Mouse (Mus musculus) G1E (cell line): ENCODE results near the gene Fam45a.

Experiments
- CTCF ChIP-seq: IDR thresholded peaks from 2 replicates; pipeline ENCODE4 v1.5.1; 2012; ENCODE audit warnings: low read depth, low read length, inconsistent platforms, mixed read lengths
- GATA1 ChIP-seq: IDR thresholded peaks from 2 replicates; pipeline ENCODE4 v1.6.1; 2012; ENCODE audit warnings: borderline replicate concordance, low read length, inconsistent platforms, mixed read lengths
- GATA2 ChIP-seq: IDR thresholded peaks from 2 replicates; pipeline ENCODE4 v1.6.1; 2012; ENCODE audit warnings: low read depth, low read length, inconsistent platforms, borderline replicate concordance

GRCm38 (mm10) chr19:60790551-60791161 is 20.7 kb upstream of the Fam45a start, which contains the start of gene Eif3a:
- TF ChIP-seq GATA2 (no peak), CTCF (no peak), GATA1 (no peak)
